Mouse (Mus musculus): ENCODE results near the gene Nf2. TPM values are rescaled to one million over a fixed set of nuclear protein-coding genes. Genes with fewer than 3 reads are reported as not detected.

Gene Nf2
- polyA plus RNA-seq, 2 experiments, result 10.7 to 12.1 TPM

DNA sequence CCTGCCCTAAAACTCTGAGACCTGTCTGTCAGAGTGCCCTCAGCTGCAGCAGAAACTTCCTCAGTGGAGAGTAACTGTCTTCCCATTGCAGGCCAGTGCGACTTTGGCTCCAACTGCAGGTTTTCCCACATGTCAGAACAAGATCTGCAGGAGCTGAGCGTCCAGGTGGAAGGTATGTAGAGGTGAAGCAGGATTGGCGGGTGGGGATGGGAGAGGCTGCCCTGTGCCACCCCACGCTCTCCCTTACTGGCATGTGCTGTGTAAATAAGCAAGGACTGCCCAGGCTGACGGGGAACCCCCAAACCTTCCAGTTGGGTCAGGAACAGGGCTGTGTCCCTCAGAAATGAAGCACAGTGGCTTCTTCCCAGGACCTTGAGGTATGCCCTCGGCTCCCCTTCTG is 119.2 kb downstream of the Nf2 start:
- TF ChIP-seq EP300 (IDR thresholded peaks at IDR 0.05; ENCODE audit: low read depth) (no peak), CTCF (IDR thresholded peaks at IDR 0.05; ENCODE audit: low read depth) (no peak)
- ATAC-seq (ENCODE audit: insufficient read depth) (no peak), DNase-seq (ENCODE audit: low read depth in 3 of 3, low spot score in 3 of 3) (no peak)
- no peak overlapping the region for H3K9ac ChIP-seq (replicated peaks)
- no peak overlapping the region for H3K4me2 ChIP-seq (ENCODE audit: low read depth)
- no peaks in the 10 kb centered on the region for H3K36me3 ChIP-seq (replicated peaks; ENCODE audit: control insufficient read depth, insufficient read depth, low read depth)
- no peak overlapping the region for H3K4me3 ChIP-seq (ENCODE audit: insufficient read depth in 1 of 2, low read depth in 2 of 2, low read length in 2 of 2)
- H3K27ac ChIP-seq, result no peak overlapping the region
- H3K27me3 ChIP-seq (ENCODE audit: control insufficient read depth, insufficient read depth, low read length), result no peaks in the 10 kb centered on the region
- WGBS (ENCODE audit: insufficient replicate concordance), result 71% methylated on average over 6 of the region's 6 CpGs
- H3K9me3 ChIP-seq (ENCODE audit: control insufficient read depth, low read length), result no peaks in the 10 kb centered on the region
- H3K4me1 ChIP-seq (replicated peaks; ENCODE audit: control insufficient read depth in 2 of 2, insufficient read depth in 2 of 2, low read length in 1 of 2), result no peaks in the 10 kb centered on the region

GRCm38 (mm10) chr11:4729603-4730002 is 119.7 kb downstream of the Nf2 start:
- Histone ChIP-seq H3K27ac (no peak overlapping the region), H3K4me1 (replicated peaks; ENCODE audit: control insufficient read depth in 2 of 2, insufficient read depth in 2 of 2, low read length in 1 of 2) (no peaks in the 10 kb centered on the region), H3K9me3 (ENCODE audit: control insufficient read depth, low read length) (no peaks in the 10 kb centered on the region), H3K36me3 (replicated peaks; ENCODE audit: control insufficient read depth, insufficient read depth, low read depth) (no peaks in the 10 kb centered on the region), H3K4me2 (ENCODE audit: low read depth) (no peak overlapping the region), H3K27me3 (ENCODE audit: control insufficient read depth, insufficient read depth, low read length) (no peaks in the 10 kb centered on the region), H3K9ac (replicated peaks) (no peak overlapping the region), H3K4me3 (ENCODE audit: insufficient read depth in 1 of 2, low read depth in 2 of 2, low read length in 2 of 2) (no peak overlapping the region)
- no peak for DNase-seq (ENCODE audit: low read depth in 3 of 3, low spot score in 3 of 3)
- WGBS (ENCODE audit: insufficient replicate concordance), result 41% methylated on average over 12 of the region's 12 CpGs
- no peak; the same call in 1 of the 2 replicates for ATAC-seq (ENCODE audit: insufficient read depth)
- no peak for TF ChIP-seq EP300 (IDR thresholded peaks at IDR 0.05; ENCODE audit: low read depth)
- TF ChIP-seq CTCF (IDR thresholded peaks at IDR 0.05; ENCODE audit: low read depth), result no peak

- DNase-seq (ENCODE audit: low read depth in 3 of 3, low spot score in 3 of 3) (no peak), ATAC-seq (ENCODE audit: insufficient read depth) (no peak)
- no peaks in the 10 kb centered on the region for H3K9me3 ChIP-seq (ENCODE audit: control insufficient read depth, low read length)
- H3K36me3 ChIP-seq (replicated peaks; ENCODE audit: control insufficient read depth, insufficient read depth, low read depth), result no peaks in the 10 kb centered on the region
- WGBS (ENCODE audit: insufficient replicate concordance), result 76% methylated on average over 8 of the region's 8 CpGs
- TF ChIP-seq EP300 (IDR thresholded peaks at IDR 0.05; ENCODE audit: low read depth), result no peak
- TF ChIP-seq CTCF (IDR thresholded peaks at IDR 0.05; ENCODE audit: low read depth), result no peak
- no peaks in the 10 kb centered on the region for H3K27me3 ChIP-seq (ENCODE audit: control insufficient read depth, insufficient read depth, low read length)
- H3K4me2 ChIP-seq (ENCODE audit: low read depth), result no peak overlapping the region
- no peak overlapping the region for H3K4me3 ChIP-seq (ENCODE audit: insufficient read depth in 1 of 2, low read depth in 2 of 2, low read length in 2 of 2)
- no peaks in the 10 kb centered on the region for H3K4me1 ChIP-seq (replicated peaks; ENCODE audit: control insufficient read depth in 2 of 2, insufficient read depth in 2 of 2, low read length in 1 of 2)
- H3K9ac ChIP-seq (replicated peaks), result no peak overlapping the region
- no peak overlapping the region for H3K27ac ChIP-seq
These were observed 127.6 kb downstream of the Nf2 start for GRCm38 (mm10) chr11:4721728-4722127.

GRCm38 (mm10) chr11:4720900-4721580 is 128.3 kb downstream of the Nf2 start:
- Histone ChIP-seq H3K27me3 (ENCODE audit: control insufficient read depth, insufficient read depth, low read length) (no peaks in the 10 kb centered on the region), H3K9me3 (ENCODE audit: control insufficient read depth, low read length) (no peaks in the 10 kb centered on the region), H3K36me3 (replicated peaks; ENCODE audit: control insufficient read depth, insufficient read depth, low read depth) (no peaks in the 10 kb centered on the region), H3K4me3 (ENCODE audit: insufficient read depth in 1 of 2, low read depth in 2 of 2, low read length in 2 of 2) (no peak overlapping the region), H3K4me1 (replicated peaks; ENCODE audit: control insufficient read depth in 2 of 2, insufficient read depth in 2 of 2, low read length in 1 of 2) (no peaks in the 10 kb centered on the region), H3K9ac (replicated peaks) (no peak overlapping the region), H3K4me2 (ENCODE audit: low read depth) (no peak overlapping the region), H3K27ac (no peak overlapping the region)
- no peak for TF ChIP-seq CTCF (IDR thresholded peaks at IDR 0.05; ENCODE audit: low read depth)
- TF ChIP-seq EP300 (IDR thresholded peaks at IDR 0.05; ENCODE audit: low read depth), result no peak
- DNase-seq (ENCODE audit: low read depth in 3 of 3, low spot score in 3 of 3) (no peak), ATAC-seq (ENCODE audit: insufficient read depth) (no peak)
- WGBS (ENCODE audit: insufficient replicate concordance), result 64% methylated on average over 7 of the region's 7 CpGs

- H3K9me3 ChIP-seq (ENCODE audit: control insufficient read depth, low read length), result no peaks in the 10 kb centered on the region
- DNase-seq (ENCODE audit: low read depth in 3 of 3, low spot score in 3 of 3) (no peak), ATAC-seq (ENCODE audit: insufficient read depth) (no peak)
- H3K9ac ChIP-seq (replicated peaks), result no peak overlapping the region
- H3K27me3 ChIP-seq (ENCODE audit: control insufficient read depth, insufficient read depth, low read length), result no peaks in the 10 kb centered on the region
- no peaks in the 10 kb centered on the region for H3K4me1 ChIP-seq (replicated peaks; ENCODE audit: control insufficient read depth in 2 of 2, insufficient read depth in 2 of 2, low read length in 1 of 2)
- 66% methylated on average over 11 of the region's 11 CpGs for WGBS (ENCODE audit: insufficient replicate concordance)
- no peak overlapping the region for H3K27ac ChIP-seq
- no peaks in the 10 kb centered on the region for H3K36me3 ChIP-seq (replicated peaks; ENCODE audit: control insufficient read depth, insufficient read depth, low read depth)
- TF ChIP-seq EP300 (IDR thresholded peaks at IDR 0.05; ENCODE audit: low read depth), result no peak
- no peak overlapping the region for H3K4me3 ChIP-seq (ENCODE audit: insufficient read depth in 1 of 2, low read depth in 2 of 2, low read length in 2 of 2)
- H3K4me2 ChIP-seq (ENCODE audit: low read depth), result no peak overlapping the region
These were observed 128.9 kb downstream of the Nf2 start for GRCm38 (mm10) chr11:4720393-4720792.
